Mouse (Mus musculus) neural tube, embryonic 14.5 days (tissue): ENCODE measurements around the gene Agps. TPM values are rescaled to one million over a fixed set of nuclear protein-coding genes. Genes with fewer than 3 reads are reported as not detected.

Source experiments
- ATAC-seq: fragments of 200-750 bp; cut with Nextera tagmentation; 2 replicates; pipeline ENCODE4 v1.8.0; 2017; ENCODE audit warnings: low read depth, mild to moderate bottlenecking, moderate TSS enrichment, moderate library complexity
- H3K27ac ChIP-seq: fragments of 300-500 bp; sonication (generic); 2 replicates; pipeline ENCODE4 v1.5.1; 2014; ENCODE audit warnings: low read depth, mild to moderate bottlenecking, control low read depth, low read length, moderate library complexity, mixed read lengths
- H3K27me3 ChIP-seq: fragments of 300-500 bp; sonication (generic); 2 replicates; pipeline ENCODE4 v1.6.1; 2014; ENCODE audit warnings: low read length; ENCODE audit not compliant: control insufficient read depth, insufficient read depth
- H3K36me3 ChIP-seq: fragments of 300-500 bp; sonication (generic); 2 replicates; pipeline ENCODE4 v1.6.1; 2014; ENCODE audit warnings: low read length, mixed read lengths; ENCODE audit not compliant: control insufficient read depth, insufficient read depth
- H3K4me1 ChIP-seq: fragments of 300-500 bp; sonication (generic); 2 replicates; pipeline ENCODE4 v1.6.1; 2014; ENCODE audit warnings: low read length; ENCODE audit not compliant: control insufficient read depth, insufficient read depth
- H3K4me2 ChIP-seq: fragments of 300-500 bp; sonication (generic); 2 replicates; pipeline ENCODE4 v1.6.1; 2014; ENCODE audit warnings: mild to moderate bottlenecking, low read depth, low read length, control low read depth
- H3K4me3 ChIP-seq: fragments of 300-500 bp; sonication (generic); 2 replicates; pipeline ENCODE4 v1.5.1; 2014; ENCODE audit warnings: low read depth, low read length, control low read depth, mixed read lengths
- H3K9ac ChIP-seq: fragments of 300-500 bp; sonication (generic); replicated peaks from 2 replicates; pipeline ENCODE4 v1.6.1; 2014; ENCODE audit warnings: low read depth, mild to moderate bottlenecking, control low read depth, low read length, mixed read lengths
- H3K9me3 ChIP-seq: fragments of 300-500 bp; sonication (generic); 2 replicates; pipeline ENCODE4 v1.6.1; 2016; ENCODE audit warnings: low read length; ENCODE audit not compliant: control insufficient read depth
- WGBS: fragments of 180-500 bp; shearing (Covaris S2); extraction: QIAGEN DNeasy Blood & Tissue Kit; methylation state at CpG from one replicate; pipeline ENCODE4 v1.1.7; 2014; 5-methylcytosine and 5-hydroxymethylcytosine counted together
- polyA plus RNA-seq: library from polyadenylated mRNA; unstranded; fragments of >200 nt; fragmentation: Nextera tagmentation; extraction: Ambion mirVana; gene quantifications from 2 replicates; pipeline ENCODE4 v1.2.1, GENCODE M21; 2014

Gene Agps
- polyA plus RNA-seq, 1 experiment from 2014 or later: 35.1 TPM

- no peak for ATAC-seq
- Histone ChIP-seq H3K9ac (no peak overlapping the region), H3K27me3 (no peaks in the 10 kb centered on the region), H3K27ac (no peak overlapping the region), H3K9me3 (no peaks in the 10 kb centered on the region), H3K4me3 (no peak overlapping the region), H3K36me3 (0 out of 2 replicates have a peak, but pooled peaks cover 4% of the 10 kb centered on the region), H3K4me2 (no peak overlapping the region), H3K4me1 (no peaks in the 10 kb centered on the region)
- WGBS: 82% methylated on average over 1 of the region's 1 CpGs
These were observed 68.3 kb downstream of the Agps start for GRCm38 (mm10) chr2:75900281-75900680.

- no peak overlapping the region for H3K9ac ChIP-seq
- H3K27ac ChIP-seq: no peak overlapping the region
- H3K9me3 ChIP-seq: no peaks in the 10 kb centered on the region
- H3K36me3 ChIP-seq: 0 out of 2 replicates have a peak, but pooled peaks cover 4% of the 10 kb centered on the region
- H3K4me1 ChIP-seq: no peaks in the 10 kb centered on the region
- no peak for ATAC-seq
- H3K4me2 ChIP-seq: no peak overlapping the region
- no peaks in the 10 kb centered on the region for H3K27me3 ChIP-seq
- 95% methylated on average over 9 of the region's 9 CpGs for WGBS
- H3K4me3 ChIP-seq: no peak overlapping the region
These were observed 69.9 kb downstream of the Agps start for GRCm38 (mm10) chr2:75901869-75902268.

- no peaks in the 10 kb centered on the region for H3K9me3 ChIP-seq
- H3K36me3 ChIP-seq: 0 out of 2 replicates have a peak, but pooled peaks cover 8% of the 10 kb centered on the region
- no peak overlapping the region for H3K9ac ChIP-seq
- 80% methylated on average over 1 of the region's 1 CpGs for WGBS
- H3K27me3 ChIP-seq: no peaks in the 10 kb centered on the region
- no peak overlapping the region for H3K4me2 ChIP-seq
- no peak overlapping the region for H3K4me3 ChIP-seq
- no peak overlapping the region for H3K27ac ChIP-seq
- no peaks in the 10 kb centered on the region for H3K4me1 ChIP-seq
- no peak for ATAC-seq
These were observed 75.2 kb downstream of the Agps start for GRCm38 (mm10) chr2:75907142-75907541.

GRCm38 (mm10) chr2:75915040-75915439 is 83.1 kb downstream of the Agps start:
- no peak overlapping the region for H3K4me2 ChIP-seq

GRCm38 (mm10) chr2:75923807-75924340 is 91.9 kb downstream of the Agps start:
- ATAC-seq: peak; percentile 56; the same call in 1 of the 2 replicates
- H3K36me3 ChIP-seq: no peaks in the 10 kb centered on the region
- peaks cover 16% of the 10 kb centered on the region for H3K4me1 ChIP-seq
- no peaks in the 10 kb centered on the region for H3K27me3 ChIP-seq
- H3K9me3 ChIP-seq: no peaks in the 10 kb centered on the region
- H3K27ac ChIP-seq: peak overlapping the region; percentile 44; the same call in 1 of the 2 replicates
- no peak overlapping the region for H3K9ac ChIP-seq
- H3K4me2 ChIP-seq: no peak overlapping the region
- H3K4me3 ChIP-seq: no peak overlapping the region
- 43% methylated on average over 4 of the region's 4 CpGs for WGBS

More at GRCm38 (mm10) chr2:75915040-75915439, 83.1 kb downstream of the Agps start:
- no peak for ATAC-seq
- 90% methylated on average over 3 of the region's 3 CpGs for WGBS
- H3K36me3 ChIP-seq: peaks cover 7% of the 10 kb centered on the region; the same call in 1 of the 2 replicates
- H3K27ac ChIP-seq: no peak overlapping the region
- H3K4me1 ChIP-seq: no peaks in the 10 kb centered on the region
- H3K9ac ChIP-seq: no peak overlapping the region
- H3K4me3 ChIP-seq: no peak overlapping the region
- no peaks in the 10 kb centered on the region for H3K27me3 ChIP-seq
- H3K9me3 ChIP-seq: no peaks in the 10 kb centered on the region

- Histone ChIP-seq H3K27me3 (no peaks in the 10 kb centered on the region), H3K4me2 (no peak overlapping the region), H3K9ac (no peak overlapping the region), H3K9me3 (no peaks in the 10 kb centered on the region), H3K36me3 (0 out of 2 replicates have a peak, but pooled peaks cover 3% of the 10 kb centered on the region), H3K4me3 (no peak overlapping the region), H3K27ac (no peak overlapping the region), H3K4me1 (peaks cover 16% of the 10 kb centered on the region)
- 41% methylated on average over 5 of the region's 5 CpGs for WGBS
- ATAC-seq: no peak
These were observed 94.1 kb downstream of the Agps start for GRCm38 (mm10) chr2:75926061-75926460.

GRCm38 (mm10) chr2:75928011-75928410 is 96.0 kb downstream of the Agps start:
- H3K4me2 ChIP-seq: no peak overlapping the region
- 0 out of 2 replicates have a peak, but pooled peaks cover 3% of the 10 kb centered on the region for H3K36me3 ChIP-seq
- no peak for ATAC-seq
- no peak overlapping the region for H3K27ac ChIP-seq
- H3K4me1 ChIP-seq: peaks cover 16% of the 10 kb centered on the region
- H3K27me3 ChIP-seq: no peaks in the 10 kb centered on the region
- H3K4me3 ChIP-seq: no peak overlapping the region
- WGBS: 76% methylated on average over 3 of the region's 3 CpGs
- no peak overlapping the region for H3K9ac ChIP-seq
- H3K9me3 ChIP-seq: no peaks in the 10 kb centered on the region

- peaks cover 9% of the 10 kb centered on the region for H3K4me1 ChIP-seq
These were observed 97.2 kb downstream of the Agps start for GRCm38 (mm10) chr2:75929141-75929540.

GRCm38 (mm10) chr2:75929786-75930444 is 97.9 kb downstream of the Agps start:
- no peak for ATAC-seq
- peaks cover 7% of the 10 kb centered on the region; the same call in 1 of the 2 replicates for H3K4me1 ChIP-seq
- no peaks in the 10 kb centered on the region for H3K9me3 ChIP-seq
- H3K36me3 ChIP-seq: 0 out of 2 replicates have a peak, but pooled peaks cover 3% of the 10 kb centered on the region
- 91% methylated on average over 6 of the region's 6 CpGs for WGBS
- no peak overlapping the region for H3K27ac ChIP-seq
- H3K4me3 ChIP-seq: no peak overlapping the region
- H3K9ac ChIP-seq: no peak overlapping the region
- no peaks in the 10 kb centered on the region for H3K27me3 ChIP-seq
- no peak overlapping the region for H3K4me2 ChIP-seq

More at GRCm38 (mm10) chr2:75929141-75929540, 97.2 kb downstream of the Agps start:
- Histone ChIP-seq H3K9me3 (no peaks in the 10 kb centered on the region), H3K27me3 (no peaks in the 10 kb centered on the region), H3K9ac (no peak overlapping the region), H3K4me3 (no peak overlapping the region), H3K4me2 (no peak overlapping the region), H3K27ac (no peak overlapping the region), H3K36me3 (0 out of 2 replicates have a peak, but pooled peaks cover 3% of the 10 kb centered on the region)
- no peak for ATAC-seq
- WGBS: 83% methylated on average over 2 of the region's 2 CpGs
